Mouse (Mus musculus) midbrain, postnatal 0 days (tissue): ENCODE results near the gene Adamts7. TPM values are rescaled to one million over a fixed set of nuclear protein-coding genes. Genes with fewer than 3 reads are reported as not detected.

ENCODE experiments used
- ATAC-seq: fragments of 200-750 bp; cut with Nextera tagmentation; 2 replicates; pipeline ENCODE4 v1.8.0; 2017; ENCODE audit warnings: moderate number of reproducible peaks, mild to moderate bottlenecking, moderate TSS enrichment, moderate library complexity; ENCODE audit not compliant: low FRiP score
- DNase-seq: peaks from one replicate; pipeline ENCODE4 v3.0.0-alpha.2; 2015; ENCODE audit warnings: low spot score
- H3K27ac ChIP-seq: fragments of 300-500 bp; sonication (generic); 2 replicates; pipeline ENCODE4 v1.5.1; 2014; ENCODE audit warnings: low read depth, mild to moderate bottlenecking, low read length, mixed read lengths
- H3K27me3 ChIP-seq: fragments of 300-500 bp; sonication (generic); 2 replicates; pipeline ENCODE4 v1.6.1; 2014; ENCODE audit warnings: low read length, control low read depth, mixed read lengths; ENCODE audit not compliant: insufficient read depth
- H3K36me3 ChIP-seq: fragments of 300-500 bp; sonication (generic); 2 replicates; pipeline ENCODE4 v1.6.1; 2014; ENCODE audit warnings: low read length, control low read depth, mixed read lengths; ENCODE audit not compliant: insufficient read depth
- H3K4me1 ChIP-seq: fragments of 300-500 bp; sonication (generic); 2 replicates; pipeline ENCODE4 v1.6.1; 2014; ENCODE audit warnings: mild to moderate bottlenecking, control low read depth, antibody characterized with exemption, low read length, mixed read lengths; ENCODE audit not compliant: insufficient read depth
- H3K4me2 ChIP-seq: fragments of 300-500 bp; sonication (generic); 2 replicates; pipeline ENCODE4 v1.6.1; 2014; ENCODE audit warnings: low read depth, mild to moderate bottlenecking, low read length, mixed read lengths; ENCODE audit not compliant: poor library complexity, severe bottlenecking
- H3K4me3 ChIP-seq: fragments of 300-500 bp; sonication (generic); 2 replicates; pipeline ENCODE4 v1.5.1; 2014; ENCODE audit warnings: low read depth, mild to moderate bottlenecking, low read length, moderate library complexity
- H3K9ac ChIP-seq: fragments of 300-500 bp; sonication (generic); replicated peaks from 2 replicates; pipeline ENCODE4 v1.6.1; 2014; ENCODE audit warnings: mild to moderate bottlenecking, low read length, moderate library complexity, mixed read lengths; ENCODE audit not compliant: poor library complexity, severe bottlenecking
- H3K9me3 ChIP-seq: fragments of 300-500 bp; sonication (generic); 2 replicates; pipeline ENCODE4 v1.6.1; 2016; ENCODE audit warnings: low read length, control low read depth
- CTCF ChIP-seq: IDR thresholded peaks from 2 replicates; pipeline ENCODE4 v1.5.1; 2016; ENCODE audit warnings: antibody characterized with exemption, mild to moderate bottlenecking
- WGBS: fragments of 180-500 bp; shearing (Covaris S2); extraction: QIAGEN DNeasy Blood & Tissue Kit; methylation state at CpG from one replicate; pipeline ENCODE4 v1.1.7; 2014; 5-methylcytosine and 5-hydroxymethylcytosine counted together
- polyA plus RNA-seq: library from polyadenylated mRNA; unstranded; fragments of >200 nt; fragmentation: Nextera tagmentation; extraction: Ambion mirVana; gene quantifications from 2 replicates; pipeline ENCODE4 v1.2.1, GENCODE M21; 2015
- total RNA-seq: library from RNA; depleted of rRNA; stranded (reverse); fragments of >200 nt; gene quantifications from 2 replicates; pipeline ENCODE4 v1.2.3, GENCODE M21; 2014; rRNA removed

The Adamts7 gene
- total RNA-seq (8.9 and 12.5 TPM in 2 replicates), polyA plus RNA-seq (2.5 and 3.1 TPM in 2 replicates)

DNA sequence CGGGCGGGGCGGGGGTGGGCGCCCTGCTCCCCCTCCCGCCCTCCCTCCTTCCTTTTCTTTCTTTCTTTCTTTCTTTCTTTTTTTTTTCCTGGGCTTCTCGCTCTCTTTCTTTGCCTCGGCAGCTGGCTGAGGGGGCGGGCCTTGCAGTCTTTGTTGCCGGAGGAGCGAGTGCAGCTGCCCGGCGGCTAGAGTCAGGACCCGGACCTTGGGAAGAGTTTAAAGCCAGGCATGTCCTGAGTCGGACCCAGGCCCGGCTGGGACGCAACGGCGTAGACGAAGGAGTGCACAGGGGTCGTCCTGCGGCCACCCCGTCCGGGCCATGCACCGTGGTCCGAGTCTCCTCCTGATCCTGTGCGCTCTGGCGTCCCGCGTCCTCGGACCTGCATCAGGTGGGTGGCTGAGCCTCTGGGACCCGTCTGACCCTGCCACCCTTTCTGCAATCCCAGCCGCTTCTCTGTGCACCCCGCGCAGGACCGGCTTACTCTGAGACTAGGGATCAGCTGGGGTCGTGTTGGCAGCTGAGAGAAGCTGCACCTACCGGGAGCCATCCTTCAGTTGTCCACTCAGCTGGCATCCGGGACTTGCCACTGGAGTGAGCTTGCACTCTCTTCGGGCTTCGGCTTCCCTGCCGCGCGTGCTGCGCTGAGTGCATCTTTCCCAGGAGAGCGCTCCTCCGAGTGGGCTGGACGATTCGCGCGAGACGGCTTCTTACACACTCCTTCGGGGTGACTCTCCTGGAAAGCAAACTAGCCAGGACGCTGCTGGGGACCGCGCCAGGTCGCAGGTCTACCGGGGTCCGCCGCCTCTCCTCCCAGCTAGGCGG is at the start of gene Adamts7:
Gene Adamts7, plus strand, starts transcription at position 144 of the 823 bp plus-strand sequence.
- Histone ChIP-seq H3K4me2 (peak within 1 kb of the TSS; percentile 99), H3K4me1 (no peaks in the 10 kb centered on the region), H3K27me3 (no peaks in the 10 kb centered on the region), H3K36me3 (no peaks in the 10 kb centered on the region), H3K4me3 (peak within 1 kb of the TSS; percentile 70), H3K27ac (0 out of 2 replicates have a peak within 1 kb of the TSS, but pooled peaks have one; percentile 32), H3K9me3 (no peaks in the 10 kb centered on the region), H3K9ac (peak within 1 kb of the TSS; percentile 77)
- TF ChIP-seq CTCF, result no peak
- ATAC-seq, result peak; percentile 62
- WGBS, result under 1% methylated on average over 59 of the region's 60 CpGs
- DNase-seq, result peak; percentile 44

DNA sequence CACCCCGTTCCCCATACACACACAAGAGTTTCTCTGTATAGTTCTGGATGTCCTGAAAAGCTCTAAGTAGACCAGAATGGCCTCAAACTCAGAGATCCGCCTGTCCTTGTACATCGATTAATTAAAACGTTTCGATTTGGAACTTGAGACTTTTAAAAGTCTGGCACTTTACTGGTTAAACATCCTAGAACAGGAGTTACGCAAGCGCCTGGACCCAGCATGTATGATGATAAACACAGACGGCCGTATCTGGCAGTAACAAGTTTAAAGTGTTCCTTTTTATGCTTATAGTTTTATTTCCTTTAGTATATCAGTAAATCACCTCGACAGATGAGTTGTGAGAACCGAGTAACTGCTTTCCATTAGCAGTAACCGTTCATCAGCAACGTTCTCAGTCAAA is 49.7 kb upstream of the Adamts7 start:
- Histone ChIP-seq H3K4me2 (peak overlapping the region; percentile 93), H3K4me1 (peaks cover 4% of the 10 kb centered on the region; the same call in 1 of the 2 replicates), H3K9me3 (no peaks in the 10 kb centered on the region), H3K36me3 (peaks cover 3% of the 10 kb centered on the region), H3K27ac (peak overlapping the region; percentile 99), H3K27me3 (no peaks in the 10 kb centered on the region), H3K9ac (peak overlapping the region; percentile 97), H3K4me3 (peak overlapping the region; percentile 91)
- ATAC-seq (no peak), DNase-seq (no peak)
- 2% methylated on average over 13 of the region's 13 CpGs for WGBS
- TF ChIP-seq CTCF, result no peak

DNA sequence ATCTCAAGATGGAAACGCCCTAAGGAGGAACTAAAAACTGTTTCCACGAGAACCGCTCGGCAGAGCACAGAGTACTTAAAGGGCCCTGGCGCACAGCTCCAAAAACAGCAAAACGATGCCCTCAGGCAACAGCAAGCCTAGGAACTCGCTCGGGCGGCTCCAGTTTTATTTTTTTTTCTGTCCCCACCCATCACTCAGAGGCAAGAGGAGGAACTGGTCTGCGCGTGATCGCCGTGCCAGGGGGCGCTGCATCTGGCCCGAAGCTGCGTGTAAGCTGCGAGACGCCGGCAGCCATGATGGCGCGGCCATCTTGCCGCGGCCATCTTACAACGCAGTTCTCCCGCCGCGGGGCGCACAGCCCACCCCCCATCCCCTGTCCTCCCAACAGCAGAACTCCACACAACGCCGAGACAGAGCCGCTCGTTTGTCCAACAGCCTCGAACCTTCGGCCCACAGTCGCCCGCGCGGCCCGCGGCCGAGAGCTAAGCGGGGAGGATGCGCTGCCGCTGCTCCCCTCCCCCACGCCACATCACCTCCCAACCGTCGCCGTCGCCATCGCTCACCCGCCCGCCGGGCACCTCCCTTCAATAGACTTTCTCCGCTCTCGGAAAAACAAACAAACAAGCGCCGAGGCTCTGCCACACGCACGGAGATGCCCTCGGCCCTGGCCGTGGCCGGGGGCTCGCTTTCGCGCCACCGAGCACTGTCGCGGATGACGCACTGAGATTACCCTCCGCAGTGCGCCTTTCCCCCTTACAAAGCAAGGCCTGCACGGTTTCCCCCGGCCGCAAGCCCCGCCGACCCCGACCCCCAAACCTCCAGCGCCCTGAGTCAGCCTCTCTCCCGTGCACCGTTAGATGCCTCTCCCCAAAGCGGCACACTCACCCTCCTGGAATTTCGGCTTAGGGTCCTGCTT is 49.0 kb upstream of the Adamts7 start:
- TF ChIP-seq CTCF, result peak; percentile 81
- peak overlapping the region; percentile 91 for H3K4me3 ChIP-seq
- no peaks in the 10 kb centered on the region for H3K9me3 ChIP-seq
- DNase-seq (peak; percentile 92), ATAC-seq (peak; percentile 78)
- WGBS, result under 1% methylated on average over 82 of the region's 82 CpGs
- no peaks in the 10 kb centered on the region for H3K36me3 ChIP-seq
- H3K4me2 ChIP-seq, result peak overlapping the region; percentile 93
- peaks cover 4% of the 10 kb centered on the region; the same call in 1 of the 2 replicates for H3K4me1 ChIP-seq
- H3K27ac ChIP-seq, result peak overlapping the region; percentile 99
- H3K9ac ChIP-seq, result peak overlapping the region; percentile 97
- H3K27me3 ChIP-seq, result no peaks in the 10 kb centered on the region

DNA sequence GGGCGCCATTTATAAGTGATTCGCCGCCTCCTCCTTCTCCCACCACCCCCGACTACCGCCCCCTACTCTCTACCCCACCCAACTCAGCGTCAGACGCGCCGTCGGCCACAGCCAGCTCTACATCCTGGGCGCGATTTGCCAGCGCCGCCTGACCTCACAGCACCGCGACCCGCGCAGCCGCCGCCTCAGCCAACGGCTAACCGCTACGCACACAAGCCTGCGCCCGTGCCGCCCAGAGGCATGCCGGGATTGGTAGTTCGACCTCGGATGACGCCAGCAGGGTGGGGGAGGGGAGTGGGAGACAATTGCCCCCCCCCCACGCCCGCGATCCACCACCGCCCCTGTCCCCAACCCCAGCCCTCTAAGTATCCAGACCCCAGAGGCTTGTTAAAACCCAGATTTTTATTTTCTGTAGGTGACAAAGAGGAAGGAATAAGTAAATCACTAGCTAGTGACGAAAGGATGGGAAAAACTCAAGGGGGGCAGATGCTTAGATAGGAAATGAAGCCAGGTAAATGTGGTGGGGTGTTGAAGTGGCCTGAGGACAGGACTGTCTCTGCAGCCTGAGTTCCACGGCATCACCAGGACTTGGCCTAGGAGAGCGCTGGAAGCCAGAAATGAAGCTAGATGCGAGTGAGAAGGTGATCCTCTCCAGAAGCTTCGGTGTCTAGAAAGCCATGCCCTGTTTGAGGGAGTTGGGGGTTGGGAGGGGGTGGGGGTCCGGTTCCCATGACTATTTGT is 48.1 kb upstream of the Adamts7 start, which contains the start of gene Morf4l1:
Gene Morf4l1, minus strand, starts transcription at position 208 of the 741 bp plus-strand sequence.
- Histone ChIP-seq H3K27me3 (no peaks in the 10 kb centered on the region), H3K36me3 (no peaks in the 10 kb centered on the region), H3K27ac (peak within 1 kb of the TSS; percentile 99), H3K9ac (peak within 1 kb of the TSS; percentile 97), H3K4me1 (peaks cover 4% of the 10 kb centered on the region; the same call in 1 of the 2 replicates), H3K4me3 (peak within 1 kb of the TSS; percentile 91), H3K9me3 (no peaks in the 10 kb centered on the region), H3K4me2 (peak within 1 kb of the TSS; percentile 93)
- WGBS, result 0% methylated on average over 37 of the region's 40 CpGs
- ATAC-seq (peak; percentile 99), DNase-seq (peak; percentile 99)
- TF ChIP-seq CTCF, result no peak

DNA sequence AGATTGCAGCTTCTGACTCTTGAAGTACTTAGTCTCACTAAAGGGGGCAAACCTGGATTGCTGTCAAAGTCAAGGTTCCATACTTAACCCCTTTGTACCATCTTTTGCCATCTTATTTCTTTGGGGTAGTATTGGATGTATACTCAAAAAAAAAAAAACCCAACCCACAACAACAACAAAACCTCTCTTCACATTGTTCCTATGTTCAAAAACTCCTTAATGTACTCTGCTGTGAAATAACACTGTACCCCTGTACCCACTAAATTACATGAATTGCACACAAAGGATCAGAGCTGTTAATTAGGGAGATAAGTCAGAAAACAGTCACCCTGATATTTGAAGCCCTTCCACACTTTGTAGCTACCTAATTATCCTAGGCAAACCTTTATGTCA is 47.6 kb upstream of the Adamts7 start:
- H3K9ac ChIP-seq, result peak overlapping the region; percentile 75
- H3K4me3 ChIP-seq, result peak overlapping the region; percentile 91
- no peak for ATAC-seq
- no peak for DNase-seq
- no peaks in the 10 kb centered on the region for H3K36me3 ChIP-seq
- TF ChIP-seq CTCF, result no peak
- H3K27me3 ChIP-seq, result no peaks in the 10 kb centered on the region
- H3K27ac ChIP-seq, result peak overlapping the region; percentile 77
- peak overlapping the region; percentile 76 for H3K4me2 ChIP-seq
- H3K4me1 ChIP-seq, result peaks cover 4% of the 10 kb centered on the region; the same call in 1 of the 2 replicates
- no peaks in the 10 kb centered on the region for H3K9me3 ChIP-seq
